Comparison of ENCODE assay signal across 7 mouse cellular contexts in genomic region chr15:83121709-83122565, GRCm38 (mm10). TPM values are rescaled to one million over a fixed set of nuclear protein-coding genes. Genes with fewer than 3 reads are reported as not detected.
DNase-seq lines count a peak whose midpoint lies in the region; ATAC-seq and TF ChIP-seq lines count a peak whose summit lies in the region.

No protein-coding gene starts in this region.

- H3K4me3 ChIP-seq in MEL (ENCODE audit: control insufficient read depth in 1 of 2, insufficient read depth in 1 of 2, low read depth in 2 of 2, low read length in 2 of 2): peak overlapping the region; percentile 74 to 99
- peak overlapping the region; percentile 93 for H3K4me3 ChIP-seq in embryonic fibroblast, embryonic 13.5 days (ENCODE audit: insufficient read depth, low read length)
- H3K4me3 ChIP-seq in hindbrain, embryonic 12.5 days: peak overlapping the region; percentile 85

- WGBS in hindbrain, embryonic 12.5 days: 6% methylated on average over 39 of the region's 43 CpGs

- peak overlapping the region; percentile 73 for H3K27ac ChIP-seq in MEL (ENCODE audit: control insufficient read depth, low read depth, low read length)
- peak overlapping the region; percentile 37 for H3K27ac ChIP-seq in embryonic fibroblast, embryonic 13.5 days (ENCODE audit: insufficient read depth, low read length)
- H3K27ac ChIP-seq in hindbrain, embryonic 12.5 days: peak overlapping the region; percentile 85

- H3K9me3 ChIP-seq in MEL (replicated peaks; ENCODE audit: insufficient read depth, low read length): no peaks in the 10 kb centered on the region
- H3K9me3 ChIP-seq in hindbrain, embryonic 12.5 days (replicated peaks): no peaks in the 10 kb centered on the region

- H3K4me1 ChIP-seq in MEL (ENCODE audit: control insufficient read depth in 1 of 2, insufficient read depth in 2 of 2, low read length in 2 of 2): no peaks in the 10 kb centered on the region
- H3K4me1 ChIP-seq in embryonic fibroblast, embryonic 13.5 days (ENCODE audit: control insufficient read depth, insufficient read depth, low read length): no peaks in the 10 kb centered on the region
- peaks cover 8% of the 10 kb centered on the region for H3K4me1 ChIP-seq in hindbrain, embryonic 12.5 days

- peak overlapping the region; percentile 96 for H3K9ac ChIP-seq in MEL (ENCODE audit: control insufficient read depth, low read depth, low read length, poor library complexity, severe bottlenecking)
- H3K9ac ChIP-seq in hindbrain, embryonic 12.5 days: peak overlapping the region; percentile 77

- peaks cover 5 to 6% of the 10 kb centered on the region in 2 experiments for H3K36me3 ChIP-seq in MEL (ENCODE audit: control insufficient read depth in 1 of 2, insufficient read depth in 2 of 2, low read length in 2 of 2)
- peaks cover 39% of the 10 kb centered on the region for H3K36me3 ChIP-seq in hindbrain, embryonic 12.5 days

- ATAC-seq in hindbrain, embryonic 12.5 days (ENCODE audit: low FRiP score): peak; percentile 55
- peak; percentile 20 for ATAC-seq in megakaryocyte-erythroid progenitor cell, adult 5-6 weeks (replicated peaks; ENCODE audit: low FRiP score, low TSS enrichment, poor library complexity, severe bottlenecking)

- DNase-seq in MEL (ENCODE audit: low read depth, low spot score): peak; percentile 88
- peak; percentile 84 for DNase-seq in brain, embryonic 14.5 days (ENCODE audit: low read depth)
- DNase-seq in left cerebral cortex, postnatal 36 days (ENCODE audit: low spot score in 2 of 2): peak; percentile 56 to 61
- peak; percentile 13 to 31 for DNase-seq in spleen, postnatal 36 days (ENCODE audit: low spot score in 2 of 2)

- no peaks in the 10 kb centered on the region for H3K27me3 ChIP-seq in MEL (ENCODE audit: control insufficient read depth in 1 of 2, insufficient read depth in 2 of 2, low read length in 2 of 2)
- H3K27me3 ChIP-seq in hindbrain, embryonic 12.5 days: no peaks in the 10 kb centered on the region

- no peak for TF ChIP-seq EP300 in MEL (IDR thresholded peaks at IDR 0.05; ENCODE audit: low read depth in 1 of 2, low read length in 2 of 2)

- peak overlapping the region; percentile 84 for H3K4me2 ChIP-seq in hindbrain, embryonic 12.5 days (replicated peaks)

- TF ChIP-seq POLR2A in MEL (IDR thresholded peaks at IDR 0.05; ENCODE audit: control insufficient read depth in 1 of 2, insufficient read depth in 1 of 2, low read depth in 1 of 2, low read length in 2 of 2, poor library complexity in 1 of 2): no peak
- TF ChIP-seq POLR2A in brain, embryonic 14.5 days (IDR thresholded peaks at IDR 0.05; ENCODE audit: borderline replicate concordance, extremely low read depth, insufficient read depth, insufficient read length, poor library complexity, severe bottlenecking): no peak
- TF ChIP-seq POLR2A in embryonic fibroblast, embryonic 13.5 days (IDR thresholded peaks at IDR 0.05; ENCODE audit: low read depth, low read length): no peak; the same call in none of the 2 replicates

- TF ChIP-seq CTCF in MEL (IDR thresholded peaks at IDR 0.05 in 2 of 3, conservative IDR thresholded peaks at IDR 0.05 in 1 of 3; ENCODE audit: control insufficient read depth in 1 of 3, insufficient read depth in 1 of 3, low read depth in 2 of 3, low read length in 3 of 3, poor library complexity in 1 of 3, severe bottlenecking in 1 of 3): no peak
- TF ChIP-seq CTCF in brain, embryonic 14.5 days (IDR thresholded peaks at IDR 0.05; ENCODE audit: borderline replicate concordance, extremely low read depth, insufficient read depth, insufficient read length): peak; percentile 35; the same call in 1 of the 2 replicates
- no peak for TF ChIP-seq CTCF in embryonic fibroblast, embryonic 13.5 days (IDR thresholded peaks at IDR 0.05; ENCODE audit: borderline replicate concordance, insufficient read depth, low read length)

- TF ChIP-seq RAD21 in MEL (IDR thresholded peaks at IDR 0.05; ENCODE audit: low read depth, low read length): no peak

- H3K79me2 ChIP-seq in MEL (ENCODE audit: control insufficient read depth, insufficient read depth, low read length, poor library complexity): peaks cover 24% of the 10 kb centered on the region

- intact Hi-C loops in left cerebral cortex, postnatal 36 days (cut with DNase I): loop anchor here (2.0 kb wide), 1 partner anchor 27 kb away; the partner anchor contains the start of gene Poldip3

TF ChIP-seq in MEL, 35 proteins besides CTCF, POLR2A, EP300 and RAD21:
- TF ChIP-seq MAZ (IDR thresholded peaks at IDR 0.05; ENCODE audit: low read depth, low read length): peak; percentile 46; the same call in 1 of the 2 replicates
- TF ChIP-seq USF2 (IDR thresholded peaks at IDR 0.05; ENCODE audit: borderline replicate concordance in 1 of 2, insufficient read depth in 1 of 2, low read depth in 1 of 2, low read length in 2 of 2): no peak
- no peak for TF ChIP-seq SIN3A (IDR thresholded peaks at IDR 0.05; ENCODE audit: low read length)

RNA-seq across cellular contexts. Expression of gene Rrp7a, which starts 0.7 kb away (rescaled TPM):
- 134 and 155 TPM in 2 replicates for total RNA-seq in MEL (2012; rRNA removed)
- 100 to 1,000 TPM; 283 to 483 TPM for polyA plus RNA-seq in MEL (2012; ENCODE audit: insufficient read depth in 1 of 2, insufficient read length in 2 of 2, low read depth in 1 of 2, low replicate concordance in 2 of 2, missing spikeins in 1 of 2)
- polyA plus RNA-seq in brain, embryonic 14.5 days (2012; rRNA removed): 106 and 111 TPM in 2 replicates
- polyA plus RNA-seq in embryonic fibroblast, embryonic 13.5 days (2011; ENCODE audit: insufficient read length, low read depth, missing spikeins): 70.9 and 72.7 TPM in 2 replicates
- 64.5 and 74.1 TPM in 2 replicates for polyA plus RNA-seq in hindbrain, embryonic 12.5 days (2016; fragmentation: Nextera tagmentation; extraction: Ambion mirVana)
- 100 to 1,000 TPM; 148 to 158 TPM for total RNA-seq in left cerebral cortex, postnatal 36 days (2021)
- total RNA-seq in megakaryocyte-erythroid progenitor cell, adult 5-6 weeks (2014; fragmentation: Nextera tagmentation): 30.4 and 53.1 TPM in 2 replicates
- 107 and 139 TPM in 2 replicates for total RNA-seq in megakaryocyte-erythroid progenitor cell, adult 5-6 weeks (2017)

RNA-seq across cellular contexts. Expression of gene Poldip3, which starts 27.2 kb away (rescaled TPM):
- total RNA-seq in MEL (2012; rRNA removed): 104 and 113 TPM in 2 replicates
- polyA plus RNA-seq in MEL (2012; ENCODE audit: insufficient read depth in 1 of 2, insufficient read length in 2 of 2, low read depth in 1 of 2, low replicate concordance in 2 of 2, missing spikeins in 1 of 2): 100 to 1,000 TPM in 1 of 2 experiments, not detected in 1; 123 TPM
- polyA plus RNA-seq in brain, embryonic 14.5 days (2012; rRNA removed): 92.9 and 101 TPM in 2 replicates
- polyA plus RNA-seq in embryonic fibroblast, embryonic 13.5 days (2011; ENCODE audit: insufficient read length, low read depth, missing spikeins): 70.6 and 78.3 TPM in 2 replicates
- 163 and 168 TPM in 2 replicates for polyA plus RNA-seq in hindbrain, embryonic 12.5 days (2016; fragmentation: Nextera tagmentation; extraction: Ambion mirVana)
- 10 to 100 TPM; 84.5 to 87.4 TPM for total RNA-seq in left cerebral cortex, postnatal 36 days (2021)
- total RNA-seq in megakaryocyte-erythroid progenitor cell, adult 5-6 weeks (2014; fragmentation: Nextera tagmentation): 59.0 and 76.4 TPM in 2 replicates
- 65.4 and 92.3 TPM in 2 replicates for total RNA-seq in megakaryocyte-erythroid progenitor cell, adult 5-6 weeks (2017)

RNA-seq across cellular contexts. Expression of gene Serhl, which starts 32.6 kb away (rescaled TPM):
- total RNA-seq in MEL (2012; rRNA removed): 19.5 and 19.6 TPM in 2 replicates
- 10 to 100 TPM in 1 of 2 experiments, not detected in 1; 57.3 TPM for polyA plus RNA-seq in MEL (2012; ENCODE audit: insufficient read depth in 1 of 2, insufficient read length in 2 of 2, low read depth in 1 of 2, low replicate concordance in 2 of 2, missing spikeins in 1 of 2)
- polyA plus RNA-seq in brain, embryonic 14.5 days (2012; rRNA removed): 7.6 and 15.0 TPM in 2 replicates
- 25.1 and 31.2 TPM in 2 replicates for polyA plus RNA-seq in embryonic fibroblast, embryonic 13.5 days (2011; ENCODE audit: insufficient read length, low read depth, missing spikeins)
- polyA plus RNA-seq in hindbrain, embryonic 12.5 days (2016; fragmentation: Nextera tagmentation; extraction: Ambion mirVana): 44.3 and 46.1 TPM in 2 replicates
- total RNA-seq in left cerebral cortex, postnatal 36 days (2021): 10 to 100 TPM in 1 of 2 experiments, 1 to 10 TPM in 1; 9.3 to 12.3 TPM
- 46.0 and 51.6 TPM in 2 replicates for total RNA-seq in megakaryocyte-erythroid progenitor cell, adult 5-6 weeks (2014; fragmentation: Nextera tagmentation)
- total RNA-seq in megakaryocyte-erythroid progenitor cell, adult 5-6 weeks (2017): 32.0 and 45.4 TPM in 2 replicates

RNA-seq across cellular contexts. Expression of gene Cyb5r3, which starts 50.5 kb away (rescaled TPM):
- 20.8 and 22.6 TPM in 2 replicates for total RNA-seq in MEL (2012; rRNA removed)
- polyA plus RNA-seq in MEL (2012; ENCODE audit: insufficient read depth in 1 of 2, insufficient read length in 2 of 2, low read depth in 1 of 2, low replicate concordance in 2 of 2, missing spikeins in 1 of 2): 10 to 100 TPM in 1 of 2 experiments, not detected in 1; 67.0 TPM
- 49.4 and 85.4 TPM in 2 replicates for polyA plus RNA-seq in brain, embryonic 14.5 days (2012; rRNA removed)
- polyA plus RNA-seq in embryonic fibroblast, embryonic 13.5 days (2011; ENCODE audit: insufficient read length, low read depth, missing spikeins): 273 and 297 TPM in 2 replicates
- 148 and 154 TPM in 2 replicates for polyA plus RNA-seq in hindbrain, embryonic 12.5 days (2016; fragmentation: Nextera tagmentation; extraction: Ambion mirVana)
- total RNA-seq in left cerebral cortex, postnatal 36 days (2021): 10 to 100 TPM; 59.1 to 62.8 TPM
- 89.4 and 102 TPM in 2 replicates for total RNA-seq in megakaryocyte-erythroid progenitor cell, adult 5-6 weeks (2014; fragmentation: Nextera tagmentation)
- total RNA-seq in megakaryocyte-erythroid progenitor cell, adult 5-6 weeks (2017): 33.0 and 55.6 TPM in 2 replicates

Comparison
In these comparisons a context has a peak if more than half of its experiments do, and no peak if none do; other contexts are left out.
1. Peak in every context shown above with its lines: DNase-seq, ATAC-seq, H3K4me3 ChIP-seq and H3K27ac ChIP-seq.
2. DNase-seq: peak in every context shown above with its lines; median percentile 88 in MEL; 84 in brain, embryonic 14.5 days; 58 in left cerebral cortex, postnatal 36 days; 22 in spleen, postnatal 36 days.